Comparison of ENCODE assay signal across 23 mouse cellular contexts in the genomic region with DNA sequence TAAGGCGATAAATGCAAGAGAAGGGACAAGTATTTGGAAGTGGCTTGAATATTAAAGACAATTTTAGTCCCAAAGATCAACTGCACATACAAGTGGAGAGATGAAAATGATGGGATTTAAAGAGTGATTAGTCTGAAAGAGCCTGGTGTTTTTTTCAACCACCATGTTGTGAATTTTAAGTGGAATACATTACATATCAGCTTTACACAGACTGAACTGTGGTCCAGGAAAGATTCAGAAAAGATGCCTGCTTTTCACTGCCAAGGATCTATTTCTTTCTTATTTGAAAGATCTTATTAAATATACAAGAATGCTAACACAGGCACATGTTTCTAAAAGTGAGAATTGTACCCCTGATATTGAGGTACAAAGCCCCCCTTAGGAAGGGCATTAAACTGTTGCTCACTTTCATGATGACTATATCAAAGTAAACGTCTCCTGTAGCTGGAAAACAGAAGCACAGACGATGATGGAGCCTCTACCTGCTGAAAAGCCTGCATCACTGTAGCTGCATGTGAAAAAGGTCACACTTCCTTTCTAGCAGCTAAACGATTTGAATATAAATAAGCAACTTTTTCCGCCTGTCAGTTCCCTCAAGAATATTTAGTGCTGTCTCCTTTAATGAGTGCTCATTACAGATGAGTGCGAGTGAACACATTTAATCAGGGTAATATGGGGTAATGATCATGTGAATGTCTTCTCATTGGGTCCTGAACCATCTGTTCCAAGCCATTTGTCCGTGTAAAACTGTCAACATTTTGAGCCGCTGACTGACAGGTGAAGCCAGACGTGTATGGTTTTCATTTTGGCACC. TPM values are rescaled to one million over a fixed set of nuclear protein-coding genes. Genes with fewer than 3 reads are reported as not detected.
DNase-seq lines count a peak whose midpoint lies in the region; ATAC-seq and TF ChIP-seq lines count a peak whose summit lies in the region.
"Had no signal": no experiment of that assay in that cellular context is flagged by ENCODE, and none has a peak within 500 bp of the region (broad histone marks: within the 10 kb centered on the region; RNA-seq: fewer than 3 reads in every experiment).

No protein-coding gene starts in this region.

- H3K4me3 ChIP-seq in midbrain, embryonic 14.5 days (replicated peaks; ENCODE audit: low read depth, low read length): no peak overlapping the region
- H3K4me3 ChIP-seq in midbrain, embryonic 11.5 days (ENCODE audit: low read depth, low read length): no peak overlapping the region
- H3K4me3 ChIP-seq in forebrain, embryonic 12.5 days (replicated peaks): no peak overlapping the region
- no peak overlapping the region for H3K4me3 ChIP-seq in hindbrain, embryonic 16.5 days (ENCODE audit: low read length)
- H3K4me3 ChIP-seq in liver, postnatal 0 days (ENCODE audit: low read depth, low read length): no peak overlapping the region
- H3K4me3 ChIP-seq: heart, adult 2 months; heart, embryonic 15.5 days; kidney, embryonic 15.5 days; limb, embryonic 15.5 days; liver, embryonic 15.5 days had no signal

- no peaks in the 10 kb centered on the region; the same call in 1 of the 2 replicates for H3K27me3 ChIP-seq in midbrain, embryonic 14.5 days (ENCODE audit: control insufficient read depth, insufficient read depth, low read length)
- no peaks in the 10 kb centered on the region for H3K27me3 ChIP-seq in midbrain, embryonic 11.5 days (ENCODE audit: control insufficient read depth, insufficient read depth, low read length)
- H3K27me3 ChIP-seq in forebrain, embryonic 12.5 days: no peaks in the 10 kb centered on the region
- H3K27me3 ChIP-seq in hindbrain, embryonic 16.5 days (replicated peaks; ENCODE audit: control insufficient read depth, insufficient read depth, low read length): no peaks in the 10 kb centered on the region
- no peaks in the 10 kb centered on the region for H3K27me3 ChIP-seq in liver, postnatal 0 days (ENCODE audit: insufficient read depth, low read length)
- H3K27me3 ChIP-seq: heart, embryonic 15.5 days; kidney, embryonic 15.5 days; limb, embryonic 15.5 days; liver, embryonic 15.5 days had no signal

- H3K4me1 ChIP-seq in midbrain, embryonic 14.5 days (ENCODE audit: control insufficient read depth, insufficient read depth, low read length): peaks cover 15% of the 10 kb centered on the region; the same call in 1 of the 2 replicates
- H3K4me1 ChIP-seq in midbrain, embryonic 11.5 days (ENCODE audit: control insufficient read depth, insufficient read depth, low read length): no peaks in the 10 kb centered on the region
- H3K4me1 ChIP-seq in forebrain, embryonic 12.5 days: peaks cover 17% of the 10 kb centered on the region
- peaks cover 7% of the 10 kb centered on the region for H3K4me1 ChIP-seq in hindbrain, embryonic 16.5 days (ENCODE audit: control insufficient read depth, insufficient read depth, low read depth, low read length)
- no peaks in the 10 kb centered on the region for H3K4me1 ChIP-seq in liver, postnatal 0 days (ENCODE audit: insufficient read depth)
- H3K4me1 ChIP-seq: heart, embryonic 15.5 days; limb, embryonic 15.5 days; liver, embryonic 15.5 days had no signal

- 34% methylated on average over 9 of the region's 9 CpGs for WGBS in midbrain, embryonic 14.5 days
- 72% methylated on average over 9 of the region's 9 CpGs for WGBS in midbrain, embryonic 11.5 days
- WGBS in forebrain, embryonic 12.5 days: 30% methylated on average over 9 of the region's 9 CpGs
- WGBS in hindbrain, embryonic 16.5 days: 29% methylated on average over 9 of the region's 9 CpGs
- WGBS in liver, postnatal 0 days (ENCODE audit: insufficient replicate concordance): 72% methylated on average over 9 of the region's 9 CpGs

- no peak; the same call in 1 of the 2 replicates for ATAC-seq in midbrain, embryonic 14.5 days (ENCODE audit: low FRiP score, low TSS enrichment)
- no peak for ATAC-seq in midbrain, embryonic 11.5 days (ENCODE audit: low FRiP score)
- ATAC-seq in forebrain, embryonic 12.5 days (ENCODE audit: low FRiP score): peak; percentile 92
- 0 out of 2 replicates have a peak, but pooled peaks have one; percentile 52 for ATAC-seq in hindbrain, embryonic 16.5 days
- ATAC-seq in liver, postnatal 0 days: no peak
- ATAC-seq: intestine, embryonic 16.5 days; lung, postnatal 0 days had no signal

- no peak for TF ChIP-seq EP300 in liver, postnatal 0 days (IDR thresholded peaks at IDR 0.05; ENCODE audit: low read depth)

- DNase-seq in midbrain, embryonic 14.5 days: peak; percentile 46
- no peak for DNase-seq in midbrain, embryonic 11.5 days (ENCODE audit: low spot score, missing footprints)
- peak; percentile 68 for DNase-seq in retina, embryonic 14.5 days (ENCODE audit: low spot score)
- DNase-seq in thymus, postnatal 14 days: no peak
- no peak for DNase-seq in liver, postnatal 0 days
- DNase-seq in left cerebral cortex, adult 11 months (ENCODE audit: low spot score): no peak
- DNase-seq: B cell, adult 2 months; cerebellum, adult 9-10 months; gastrocnemius, postnatal 25 days; heart, adult 2 months; thymus, postnatal 25 days had no signal

- H3K36me3 ChIP-seq in midbrain, embryonic 14.5 days (ENCODE audit: control insufficient read depth, insufficient read depth, low read length): no peaks in the 10 kb centered on the region
- H3K36me3 ChIP-seq in midbrain, embryonic 11.5 days (ENCODE audit: control insufficient read depth, insufficient read depth, low read length): no peaks in the 10 kb centered on the region
- no peaks in the 10 kb centered on the region for H3K36me3 ChIP-seq in forebrain, embryonic 12.5 days (replicated peaks)
- H3K36me3 ChIP-seq in hindbrain, embryonic 16.5 days (ENCODE audit: control insufficient read depth, insufficient read depth, low read length): no peaks in the 10 kb centered on the region
- no peaks in the 10 kb centered on the region for H3K36me3 ChIP-seq in liver, postnatal 0 days (replicated peaks; ENCODE audit: insufficient read depth, low read length)
- H3K36me3 ChIP-seq: heart, embryonic 15.5 days; kidney, embryonic 15.5 days; limb, embryonic 15.5 days; liver, embryonic 15.5 days had no signal

- H3K4me2 ChIP-seq in midbrain, embryonic 14.5 days (ENCODE audit: low read length): no peak overlapping the region
- H3K4me2 ChIP-seq in midbrain, embryonic 11.5 days: no peak overlapping the region
- H3K4me2 ChIP-seq in forebrain, embryonic 12.5 days: peak overlapping the region; percentile 10; the same call in 1 of the 2 replicates
- H3K4me2 ChIP-seq in hindbrain, embryonic 16.5 days (ENCODE audit: low read length): no peak overlapping the region
- H3K4me2 ChIP-seq in liver, postnatal 0 days (ENCODE audit: low read depth, low read length): no peak overlapping the region
- H3K4me2 ChIP-seq: heart, embryonic 15.5 days; kidney, embryonic 15.5 days; limb, embryonic 15.5 days; liver, embryonic 15.5 days had no signal

- H3K9me3 ChIP-seq in midbrain, embryonic 14.5 days (ENCODE audit: control insufficient read depth, low read length): no peaks in the 10 kb centered on the region
- no peaks in the 10 kb centered on the region for H3K9me3 ChIP-seq in midbrain, embryonic 11.5 days (ENCODE audit: control insufficient read depth, low read length)
- H3K9me3 ChIP-seq in forebrain, embryonic 12.5 days: no peaks in the 10 kb centered on the region
- H3K9me3 ChIP-seq in hindbrain, embryonic 16.5 days (ENCODE audit: control insufficient read depth, low read length): no peaks in the 10 kb centered on the region
- no peaks in the 10 kb centered on the region for H3K9me3 ChIP-seq in liver, postnatal 0 days (ENCODE audit: low read length)
- H3K9me3 ChIP-seq: heart, embryonic 15.5 days; kidney, embryonic 15.5 days; limb, embryonic 15.5 days; liver, embryonic 15.5 days had no signal

- H3K9ac ChIP-seq in midbrain, embryonic 14.5 days (replicated peaks; ENCODE audit: low read length): no peak overlapping the region
- H3K9ac ChIP-seq in midbrain, embryonic 11.5 days (ENCODE audit: low read length): no peak overlapping the region
- no peak overlapping the region for H3K9ac ChIP-seq in forebrain, embryonic 12.5 days
- no peak overlapping the region for H3K9ac ChIP-seq in hindbrain, embryonic 16.5 days (ENCODE audit: low read depth, low read length)
- H3K9ac ChIP-seq in liver, postnatal 0 days (replicated peaks): no peak overlapping the region
- H3K9ac ChIP-seq: heart, embryonic 15.5 days; kidney, embryonic 15.5 days; limb, embryonic 15.5 days; liver, embryonic 15.5 days had no signal

- no peak for TF ChIP-seq CTCF in liver, postnatal 0 days (IDR thresholded peaks at IDR 0.05; ENCODE audit: low read depth)

- H3K27ac ChIP-seq in midbrain, embryonic 14.5 days (replicated peaks; ENCODE audit: low read depth, low read length): no peak overlapping the region
- H3K27ac ChIP-seq in midbrain, embryonic 11.5 days (ENCODE audit: low read depth, low read length): no peak overlapping the region
- peak overlapping the region; percentile 63 for H3K27ac ChIP-seq in forebrain, embryonic 12.5 days
- H3K27ac ChIP-seq in hindbrain, embryonic 16.5 days (ENCODE audit: low read depth, low read length): no peak overlapping the region
- H3K27ac ChIP-seq in liver, postnatal 0 days (ENCODE audit: low read depth): no peak overlapping the region
- H3K27ac ChIP-seq: heart, adult 2 months; heart, embryonic 15.5 days; kidney, embryonic 15.5 days; limb, embryonic 15.5 days; liver, embryonic 15.5 days had no signal

RNA-seq across cellular contexts. Expression of a gene that starts 4.7 kb away (rescaled TPM):
- not detected in 2 replicates for polyA plus RNA-seq in midbrain, embryonic 14.5 days (2014; fragmentation: Nextera tagmentation; extraction: Ambion mirVana)
- polyA plus RNA-seq in midbrain, embryonic 11.5 days (2014; fragmentation: Nextera tagmentation; extraction: Ambion mirVana): not detected in 2 replicates
- polyA plus RNA-seq in forebrain, embryonic 12.5 days (2016; fragmentation: Nextera tagmentation; extraction: Ambion mirVana): not detected in 2 replicates
- not detected in 2 replicates for polyA plus RNA-seq in hindbrain, embryonic 16.5 days (2015; fragmentation: Nextera tagmentation; extraction: Ambion mirVana)
- not detected in 2 replicates for polyA plus RNA-seq in liver, postnatal 0 days (2015; fragmentation: Nextera tagmentation; extraction: Ambion mirVana)
- polyA plus RNA-seq: embryonic facial prominence, embryonic 11.5 days; heart, adult 2 months; heart, embryonic 15.5 days; intestine, embryonic 16.5 days; kidney, embryonic 15.5 days; large intestine, adult 2 months; liver, embryonic 15.5 days; lung, postnatal 0 days; small intestine, adult 2 months; testis, adult 2 months had no signal

Comparison
In these comparisons a context has a peak if more than half of its experiments do, and no peak if none do; other contexts are left out.
1. DNase-seq: peak in midbrain, embryonic 14.5 days (single experiment) and retina, embryonic 14.5 days (single experiment); none in midbrain, embryonic 11.5 days (single experiment), thymus, postnatal 14 days (single experiment), liver, postnatal 0 days (single experiment) and left cerebral cortex, adult 11 months (single experiment).
2. ATAC-seq: peak in forebrain, embryonic 12.5 days (single experiment) and hindbrain, embryonic 16.5 days (single experiment); none in midbrain, embryonic 14.5 days (single experiment), midbrain, embryonic 11.5 days (single experiment) and liver, postnatal 0 days (single experiment).